Mouse (Mus musculus): ENCODE measurements around the gene Hhip.
A peak's percentile ranks its signal among the peaks of the same experiment; 100 is the strongest.
"Not testable (repeated sequence)": the region's sequence is repeated elsewhere in the genome, so short reads cannot be mapped to it uniquely, and the experiment has no call there.

Hhip gene

DNA sequence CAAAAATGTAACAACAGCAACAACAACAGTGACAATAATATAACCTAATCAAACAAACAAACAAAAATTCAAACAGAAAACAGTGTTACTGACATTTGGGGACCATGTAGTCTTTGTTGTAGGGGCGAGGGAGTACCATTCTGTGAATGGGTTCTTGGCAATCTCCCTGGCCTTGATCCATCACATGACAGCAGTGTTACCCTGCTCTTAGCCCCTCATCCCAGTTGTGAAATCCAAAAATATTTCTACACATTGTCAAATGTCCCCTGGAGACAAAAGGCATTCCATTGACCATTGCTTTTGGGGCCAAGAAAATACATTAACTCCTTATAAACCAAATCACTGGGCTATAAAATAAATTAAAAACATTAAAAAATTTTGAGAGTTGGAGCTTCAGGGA is 64.3 kb downstream of the Hhip start:
- no peak for DNase-seq (ENCODE audit: low read depth, low spot score)

DNA sequence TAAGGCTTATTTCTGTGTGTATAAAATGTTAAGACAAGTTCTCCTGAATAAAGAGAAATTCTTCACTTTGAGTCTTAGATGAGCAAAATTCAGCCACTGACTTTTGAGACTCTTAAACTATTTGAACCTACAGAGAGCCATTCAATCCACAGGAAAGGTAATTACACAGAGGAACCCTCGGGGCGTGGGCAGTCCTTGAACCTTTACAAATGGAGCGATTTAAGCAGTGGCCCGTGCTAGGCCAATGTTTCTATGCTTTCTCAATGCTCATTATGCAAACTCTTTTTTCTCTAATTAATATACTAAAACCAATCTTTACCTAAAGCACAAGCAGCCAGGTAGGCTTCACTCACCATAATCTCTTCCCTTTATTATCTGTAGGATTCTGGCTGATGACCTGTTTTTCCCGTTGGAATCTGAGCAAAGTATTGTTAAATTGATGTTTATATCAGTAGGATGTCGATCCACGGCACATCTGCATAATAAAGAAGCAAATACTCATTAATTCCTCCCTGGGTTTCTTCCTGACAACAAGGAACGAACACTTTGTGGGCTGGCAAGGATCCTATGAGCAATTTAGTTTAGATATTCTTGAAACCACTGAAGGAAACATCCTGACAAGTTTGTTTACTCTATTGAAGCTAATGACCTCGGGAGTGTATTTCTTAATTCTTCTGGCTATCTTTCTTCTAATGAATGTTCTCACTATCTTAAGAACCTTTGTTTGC is 65.5 kb downstream of the Hhip start:
- no peak for DNase-seq (ENCODE audit: low read depth, low spot score)

GRCm38 (mm10) chr8:79991420-79991819 is 66.4 kb downstream of the Hhip start:
- not testable (repeated sequence) for DNase-seq (ENCODE audit: low read depth, low spot score)

DNA sequence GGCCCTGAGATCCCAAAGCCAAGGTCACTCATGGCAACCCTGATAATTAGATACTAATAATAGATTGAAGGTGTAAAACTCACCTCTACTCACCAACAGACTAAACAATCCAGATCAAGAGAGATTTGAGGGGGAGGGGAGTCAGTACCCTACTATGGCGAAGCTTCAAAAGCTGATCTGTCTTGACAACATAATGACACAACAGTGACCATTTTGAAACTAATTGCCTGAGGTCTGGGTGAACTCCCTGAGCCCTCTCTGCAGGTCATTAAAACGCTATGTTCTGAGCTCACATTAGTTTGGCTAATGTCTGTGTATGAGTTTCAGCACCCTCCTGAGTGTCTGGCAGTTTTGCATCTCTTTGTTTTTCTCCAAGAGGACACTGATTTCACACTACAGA is 72.9 kb downstream of the Hhip start:
- no peak for DNase-seq (ENCODE audit: low read depth, low spot score)

GRCm38 (mm10) chr8:79982144-79982543 is 75.7 kb downstream of the Hhip start:
- no peak for DNase-seq (ENCODE audit: low read depth, low spot score)

DNA sequence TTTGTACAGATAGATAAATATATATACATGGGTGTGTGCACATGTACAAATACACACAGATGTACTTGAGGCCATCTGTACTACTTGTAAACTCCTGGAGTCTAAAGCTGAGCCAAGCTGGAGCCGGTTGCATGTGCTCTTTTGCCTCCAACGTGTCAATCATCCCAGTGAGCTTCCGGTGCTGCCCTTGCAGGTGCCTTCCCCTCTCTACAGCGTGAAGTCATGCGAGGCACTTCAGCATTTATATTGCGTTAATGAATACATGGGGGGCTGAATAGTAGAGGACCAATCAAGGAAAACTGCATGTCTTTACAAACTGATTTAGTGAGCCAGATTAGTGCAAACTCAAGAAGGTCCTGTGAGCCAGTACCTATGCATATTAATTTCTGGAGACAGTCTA is 91.6 kb downstream of the Hhip start:
- no peak for DNase-seq (ENCODE audit: low read depth, low spot score)

GRCm38 (mm10) chr8:79952857-79953256 is 104.9 kb downstream of the Hhip start:
- DNase-seq (ENCODE audit: low read depth, low spot score), result peak; percentile 6

DNA sequence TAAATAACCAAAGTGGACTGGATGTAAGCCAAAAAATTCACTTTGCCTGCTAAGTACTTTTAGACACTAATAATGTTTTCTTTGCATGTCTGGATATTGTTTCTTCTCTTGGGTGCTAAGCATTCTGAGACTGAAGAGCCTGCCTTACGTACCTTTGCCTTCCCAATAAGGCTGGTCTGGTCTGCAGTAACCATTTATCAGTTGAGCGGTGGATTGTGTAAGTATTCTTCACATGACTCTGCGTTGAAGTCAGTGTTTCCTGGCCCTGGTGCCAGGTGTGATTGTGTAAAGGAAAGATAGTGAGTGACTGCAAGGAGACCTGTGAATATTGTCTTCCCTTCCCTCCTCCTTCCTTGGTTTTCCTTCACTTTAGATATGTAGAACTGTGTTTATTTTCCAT is 107.4 kb downstream of the Hhip start:
- DNase-seq (ENCODE audit: low read depth, low spot score), result no peak

DNA sequence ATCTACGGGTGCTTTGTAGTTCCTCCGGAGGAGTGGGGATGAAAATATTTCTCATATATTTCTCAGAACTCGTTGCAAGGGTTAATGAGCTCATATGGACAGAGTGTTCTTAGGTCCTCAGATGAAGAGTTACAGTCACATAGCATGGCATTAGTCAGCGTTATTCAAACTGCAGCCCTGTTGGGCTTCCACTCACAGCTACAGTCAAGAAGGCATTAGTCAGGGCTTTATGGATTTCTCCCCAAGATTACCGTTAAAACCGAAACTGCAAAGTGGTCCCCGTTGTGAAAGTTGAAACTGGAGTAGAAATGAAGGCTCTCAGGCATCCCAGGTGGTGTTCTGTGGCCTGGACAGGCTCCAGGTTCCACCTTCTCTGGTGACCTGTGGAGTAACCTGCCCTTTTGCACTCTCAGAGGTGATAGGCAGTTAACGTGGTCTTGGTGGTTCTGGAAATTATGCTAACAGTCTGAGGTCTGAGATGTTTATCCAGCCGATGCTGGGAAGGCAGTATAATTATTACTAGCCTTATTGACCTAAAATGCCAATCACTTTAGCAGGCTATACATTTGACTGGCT is 112.2 kb downstream of the Hhip start:
- DNase-seq (ENCODE audit: low read depth, low spot score), result no peak

DNA sequence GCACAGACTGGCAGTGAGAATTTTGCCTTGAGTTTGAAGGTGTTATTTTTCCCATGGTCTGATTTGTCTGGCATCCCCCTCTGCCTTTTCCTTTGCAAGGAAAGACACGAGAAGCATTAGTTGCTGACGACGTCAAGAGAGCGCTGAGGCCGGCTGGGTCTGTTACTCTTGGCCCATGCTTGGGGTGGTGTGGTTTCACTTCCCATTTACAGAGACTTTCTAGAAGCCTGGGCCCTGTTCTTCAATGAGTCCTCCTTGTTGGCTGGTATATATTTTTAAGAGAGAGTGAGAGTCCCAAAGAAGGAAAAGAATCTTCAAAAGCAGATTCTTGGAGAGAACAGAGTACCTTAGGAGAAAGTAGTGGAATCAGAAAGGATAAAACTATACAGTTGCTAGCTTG is 116.7 kb downstream of the Hhip start:
- no peak for DNase-seq (ENCODE audit: low read depth, low spot score)

DNA sequence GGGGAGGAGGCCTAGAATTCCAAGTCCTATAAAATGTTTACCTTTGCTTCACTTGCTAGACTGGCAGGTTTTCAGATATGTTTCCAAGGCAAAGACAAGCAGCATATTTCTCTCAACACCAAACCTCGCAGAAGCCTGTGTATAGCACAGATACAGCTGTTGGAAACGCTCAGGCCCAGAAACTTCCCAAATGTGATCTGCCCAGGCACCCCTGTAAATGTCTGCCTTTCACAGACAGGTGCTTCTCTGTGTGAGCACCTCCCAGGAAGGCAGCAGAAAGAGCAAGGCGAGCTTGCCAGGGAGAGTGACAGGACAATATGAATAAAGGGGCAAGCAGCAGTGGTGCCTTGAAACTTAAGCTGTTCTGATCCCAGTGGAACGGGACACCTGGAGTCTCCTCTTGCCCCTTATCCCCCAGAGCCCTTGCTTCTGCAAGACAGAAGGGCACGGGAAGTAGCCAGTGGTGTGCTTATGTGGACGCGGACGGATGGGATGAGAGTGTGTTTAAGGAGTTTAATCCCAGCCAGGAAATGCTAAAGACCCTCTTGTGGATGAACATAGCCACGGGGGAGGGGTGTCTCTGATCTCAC is 120.9 kb downstream of the Hhip start:
- no peak for DNase-seq (ENCODE audit: low read depth, low spot score)

DNA sequence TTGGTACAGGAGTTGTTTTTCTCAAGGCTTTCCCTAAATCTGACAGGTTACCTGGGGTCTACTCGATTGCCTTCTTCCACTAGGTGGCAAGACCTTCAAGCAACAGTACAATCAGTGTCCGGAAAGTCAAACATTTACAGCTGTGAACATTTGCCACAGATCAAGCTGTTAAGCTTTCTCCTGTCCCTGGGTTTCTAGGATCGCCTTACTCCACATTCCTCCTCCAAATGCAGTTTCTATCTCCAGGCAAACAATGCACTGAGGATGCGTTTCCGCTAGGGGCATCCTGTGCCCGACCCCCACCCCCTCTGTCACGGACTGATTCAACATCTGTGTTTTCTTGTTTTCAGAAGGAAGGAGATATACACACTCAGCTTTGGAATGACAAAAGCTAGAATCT is 122.0 kb downstream of the Hhip start:
- no peak for DNase-seq (ENCODE audit: low read depth, low spot score)

DNA sequence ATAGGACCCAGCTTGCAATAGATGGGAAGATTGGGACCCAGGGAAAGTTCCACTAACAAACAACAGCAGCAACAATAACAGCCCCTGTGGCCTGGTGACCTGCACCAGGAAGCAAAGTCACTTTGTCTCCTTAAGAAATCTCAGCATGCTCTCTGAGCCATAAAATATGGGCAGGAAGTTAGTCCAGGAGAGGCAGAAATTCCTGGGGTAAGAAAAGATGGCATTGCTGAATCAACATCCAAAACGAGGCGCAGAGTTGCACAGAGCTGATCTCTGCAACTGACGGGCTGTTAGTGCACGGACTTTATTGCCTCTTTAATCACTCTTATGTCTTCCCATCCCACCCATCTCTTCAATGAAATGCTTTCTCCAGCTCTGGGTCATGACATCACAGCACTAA is 128.6 kb downstream of the Hhip start:
- no peak for DNase-seq (ENCODE audit: low read depth, low spot score)

DNA sequence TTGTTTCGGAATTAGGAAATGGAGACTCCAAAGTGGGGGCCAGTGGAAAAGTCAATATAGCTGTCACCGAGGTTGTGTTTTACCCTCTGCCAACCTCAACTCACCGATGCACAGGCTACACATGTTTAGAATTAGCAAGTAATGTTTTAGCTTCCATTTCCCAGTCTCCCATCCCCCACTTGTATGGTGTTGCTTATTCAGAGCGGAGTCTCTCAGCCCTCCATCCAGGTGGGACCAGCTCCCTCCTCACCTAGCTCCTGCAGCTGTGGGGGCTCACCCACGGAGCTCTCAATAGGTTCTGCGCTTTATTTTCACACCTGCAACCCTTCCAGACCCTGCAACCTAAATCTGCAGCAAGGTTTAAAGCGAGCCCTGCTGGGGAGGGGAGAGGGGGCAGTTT is 140.6 kb downstream of the Hhip start:
- DNase-seq (ENCODE audit: low read depth, low spot score), result no peak

All from CD4-positive helper T cell, adult 2 months (primary cell).